Mouse (Mus musculus) gastrocnemius, postnatal 4 days (tissue): ENCODE data around the gene Evi2a. TPM values are rescaled to one million over a fixed set of nuclear protein-coding genes. Genes with fewer than 3 reads are reported as not detected.

Experiments
- DNase-seq, 2 experiments: peaks; one replicate each; pipeline ENCODE4 v3.0.0; 2021 to 2022; ENCODE audit warnings: low spot score in 2 of 2, mixed read lengths in 2 of 2
- total RNA-seq, 2 experiments: library from RNA; stranded (reverse); gene quantifications; 2 replicates each; pipeline ENCODE4 v1.2.3; 2021

Gene Evi2a
- total RNA-seq, 2 experiments from 2014 or later = 4.7 to 6.0 TPM

GRCm38 (mm10) chr11:79527015-79527738 lies 3.2 kb downstream of the Evi2a start:
- no peak for DNase-seq

DNA sequence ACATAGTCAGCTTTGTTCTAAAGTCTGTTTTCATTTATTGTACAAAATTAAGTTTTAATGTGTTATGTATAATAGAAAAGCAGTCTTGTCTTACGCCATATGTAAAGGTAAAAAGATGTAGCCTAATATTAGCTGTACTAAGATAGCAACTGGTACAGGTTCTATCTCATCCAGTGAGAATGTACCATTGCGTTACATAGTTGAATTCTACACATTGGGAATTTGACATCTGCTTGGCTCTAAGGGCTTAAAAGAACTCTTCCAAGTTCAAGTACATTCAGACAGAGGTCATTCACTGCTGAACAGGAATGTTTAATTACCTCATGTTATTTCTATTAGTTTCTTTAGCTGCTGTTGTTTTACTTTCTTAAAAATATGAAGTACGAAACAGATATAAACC lies 3.9 kb downstream of the Evi2a start:
- no peak for DNase-seq

DNA sequence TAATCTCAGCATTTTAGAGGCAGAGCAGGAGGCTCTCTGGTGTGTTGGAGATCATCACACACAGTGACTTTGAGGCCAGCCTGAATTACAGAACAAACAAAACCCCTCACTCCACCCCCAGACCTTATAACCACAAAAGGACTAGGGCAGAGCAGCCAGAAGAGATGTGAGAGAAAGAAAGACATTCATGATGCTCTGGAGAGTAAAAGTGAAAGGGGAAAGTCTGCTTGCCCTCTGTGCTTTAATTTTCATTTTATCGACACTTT lies 6.2 kb downstream of the Evi2a start:
- DNase-seq = no peak

DNA sequence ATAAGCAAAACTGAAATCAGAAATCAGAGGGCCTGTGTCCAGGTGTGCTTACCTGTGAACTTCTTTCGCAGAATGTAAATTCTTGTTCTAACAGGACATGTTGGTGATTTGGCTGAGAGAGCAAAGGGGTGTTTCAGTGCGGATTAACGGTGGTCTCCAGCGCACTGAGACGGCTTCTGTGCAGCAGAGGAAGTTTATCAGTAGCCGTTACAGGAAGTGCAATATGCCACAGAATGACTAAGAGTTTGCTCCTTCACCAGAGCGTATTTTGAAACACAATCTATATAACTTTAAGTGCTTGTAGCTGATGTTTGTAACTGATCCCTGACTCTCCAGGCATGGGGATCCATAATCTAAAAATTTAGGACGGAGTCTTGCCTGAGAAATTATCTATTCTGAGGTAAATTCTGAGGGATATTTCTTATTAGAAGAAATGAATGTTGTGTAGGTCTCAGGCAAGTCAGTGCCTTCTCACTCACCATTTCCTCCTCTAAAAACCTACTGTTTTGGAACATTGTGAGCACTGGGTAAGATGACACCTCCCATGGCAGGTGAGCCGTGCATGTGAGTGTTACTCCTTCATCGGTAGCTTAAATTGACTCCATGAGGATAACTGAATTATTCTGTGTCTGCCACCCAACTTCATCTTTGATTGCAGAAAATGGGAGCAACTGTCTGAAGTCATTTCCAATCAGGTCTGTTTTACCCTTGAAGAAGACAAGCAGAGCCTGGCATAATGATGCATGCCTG lies 6.7 kb downstream of the Evi2a start, which contains the start of gene Evi2b:
Gene Evi2b, minus strand, starts transcription at position 203 of the 750 bp plus-strand sequence.
- no peak for DNase-seq

GRCm38 (mm10) chr11:79522944-79523343 lies 7.5 kb downstream of the Evi2a start:
- DNase-seq = no peak

DNA sequence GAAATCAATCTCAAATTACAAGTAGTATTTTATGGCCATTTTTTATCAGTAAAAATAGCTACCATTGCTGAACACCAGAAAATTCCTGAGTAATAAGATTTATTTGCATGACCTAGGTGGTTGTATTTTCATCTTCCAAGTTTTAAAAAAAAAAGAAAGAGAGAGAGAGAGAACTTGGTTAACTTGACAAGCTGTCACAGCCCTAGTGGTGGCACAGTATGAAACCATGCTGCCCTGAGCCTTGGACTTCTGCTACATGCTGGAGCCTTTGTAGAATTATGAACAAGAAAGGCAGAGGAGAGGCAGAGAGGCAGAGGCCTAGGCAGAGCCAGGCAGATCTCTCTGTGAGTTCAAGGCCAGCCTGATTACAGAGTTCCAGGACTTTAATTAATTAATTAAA lies 8.5 kb downstream of the Evi2a start:
- DNase-seq = no peak

- no peak for DNase-seq
Observed at GRCm38 (mm10) chr11:79520772-79521171, 9.6 kb downstream of the Evi2a start.

- DNase-seq = no peak
Observed at GRCm38 (mm10) chr11:79519878-79520291, 10.5 kb downstream of the Evi2a start.

GRCm38 (mm10) chr11:79519299-79519698 lies 11.1 kb downstream of the Evi2a start:
- no peak for DNase-seq

DNA sequence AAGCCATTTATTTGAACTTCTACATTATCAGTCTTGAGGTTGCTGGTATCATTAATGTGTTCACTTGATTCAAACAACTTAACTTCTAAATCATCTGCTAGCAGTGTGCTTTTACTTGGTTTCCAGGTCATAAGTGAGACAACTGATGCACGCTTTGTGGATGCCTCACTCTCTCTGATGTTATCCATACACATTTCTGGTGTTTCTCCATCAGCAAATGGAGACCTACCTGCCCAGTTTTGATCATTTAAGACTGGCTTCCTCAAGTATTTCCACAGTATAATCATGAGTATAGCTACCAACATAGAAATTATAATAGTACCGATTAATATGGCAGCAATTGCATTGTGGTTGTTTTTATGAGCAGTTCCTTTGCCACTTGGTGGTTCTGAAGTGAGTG lies 14.6 kb downstream of the Evi2a start:
- no peak for DNase-seq

DNA sequence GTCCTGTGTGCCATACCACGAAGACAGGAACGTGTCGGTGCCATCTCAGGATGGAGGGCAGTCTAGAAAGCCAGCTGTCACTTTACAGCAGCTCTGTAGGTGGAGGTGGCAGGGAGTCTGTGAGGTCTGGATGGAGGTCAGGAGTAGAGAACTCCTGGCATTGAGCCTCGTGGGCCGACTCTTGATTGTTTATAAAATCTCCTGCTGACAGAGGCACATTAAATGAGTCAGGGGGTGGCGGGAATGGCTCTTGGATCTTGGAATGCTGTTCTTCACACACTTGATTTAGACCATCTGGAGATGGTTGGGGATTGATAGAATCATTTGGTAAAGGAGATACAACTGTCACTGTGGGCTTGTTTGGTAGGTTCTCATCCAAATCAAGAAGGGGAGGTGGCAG lies 15.1 kb downstream of the Evi2a start:
- DNase-seq = no peak

DNA sequence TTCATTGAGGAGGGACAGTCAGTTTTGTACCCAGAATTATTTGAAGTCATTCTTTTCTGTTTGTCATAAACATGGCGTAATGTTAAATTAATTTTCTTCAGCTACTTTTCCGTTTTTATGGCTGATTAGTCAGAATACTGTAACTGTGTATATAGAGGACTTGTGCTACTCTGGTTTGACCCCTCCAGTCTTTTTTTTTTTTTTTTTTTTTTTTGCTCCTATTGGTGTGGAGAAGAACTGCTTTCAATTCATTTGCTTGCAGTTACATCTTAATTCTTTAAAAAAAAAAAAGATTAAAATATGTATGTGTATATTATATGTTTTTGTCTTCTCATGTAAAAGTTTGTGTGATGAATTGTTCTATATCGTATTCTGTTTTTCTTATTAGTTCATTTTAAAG lies 18.4 kb downstream of the Evi2a start:
- no peak for DNase-seq

GRCm38 (mm10) chr11:79504506-79504905 lies 25.9 kb downstream of the Evi2a start:
- DNase-seq = no peak

- no peak for DNase-seq
Observed at GRCm38 (mm10) chr11:79503845-79504244, 26.6 kb downstream of the Evi2a start, which contains the start of gene Omg. Gene Omg (minus strand): TSS chr11:79504084.

- no peak for DNase-seq
Observed at GRCm38 (mm10) chr11:79502917-79503316, 27.5 kb downstream of the Evi2a start.

DNA sequence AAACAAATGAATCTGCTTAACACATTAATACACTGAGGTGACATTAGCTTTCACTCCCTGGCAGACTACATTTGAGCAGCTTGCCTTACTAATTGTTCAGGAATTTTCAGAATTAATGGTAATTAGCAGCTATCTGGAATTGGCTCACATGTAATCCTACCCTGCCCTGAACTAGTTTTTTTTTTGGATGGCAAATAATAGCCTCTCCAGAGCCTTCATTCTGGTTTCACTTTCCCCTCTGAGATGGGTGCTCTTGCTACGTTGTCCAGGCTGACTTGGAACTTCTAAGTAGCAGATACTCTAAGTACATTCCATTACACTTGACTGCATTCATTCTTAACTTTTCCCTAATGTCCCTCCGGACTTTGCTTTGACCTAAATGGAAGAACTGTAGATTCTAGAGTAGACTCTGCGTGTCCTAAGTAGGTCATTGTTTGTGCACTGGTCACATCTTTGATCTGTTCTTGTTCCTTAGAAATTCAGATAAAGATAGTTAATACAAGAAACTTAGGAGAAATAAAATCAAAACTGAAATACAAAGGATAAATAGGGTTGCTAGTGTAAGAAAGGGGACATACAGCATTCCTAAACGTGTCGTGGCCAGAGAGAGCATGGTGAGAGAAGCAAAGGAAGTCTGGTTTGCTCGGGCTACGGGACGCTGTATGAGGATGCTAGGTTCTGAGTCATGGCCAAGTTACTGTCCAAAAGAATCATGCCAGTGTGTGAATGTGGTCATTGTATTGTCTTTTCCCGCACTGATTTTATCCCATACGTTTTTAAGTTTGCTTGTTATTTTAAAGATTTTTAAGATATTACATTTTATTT lies 35.2 kb downstream of the Evi2a start:
- no peak for DNase-seq

DNA sequence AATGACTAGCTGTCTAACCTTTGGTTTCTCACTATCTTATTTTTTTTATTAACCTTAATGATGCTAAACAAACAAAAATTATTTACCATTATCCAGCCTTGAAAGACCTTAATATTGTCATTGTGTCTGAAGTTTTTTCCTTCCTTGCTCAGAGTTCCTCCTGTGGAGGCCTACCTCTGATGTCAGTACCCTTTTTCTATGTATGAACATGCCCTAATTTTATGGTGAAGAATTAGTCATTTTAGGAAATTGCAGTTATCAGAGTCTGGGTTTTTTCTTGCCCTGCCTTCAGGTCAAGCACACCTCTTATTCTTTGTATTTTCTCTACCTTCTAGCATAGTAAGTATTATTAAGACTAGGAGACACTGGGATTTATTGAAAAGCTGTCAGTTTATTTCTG lies 45.7 kb downstream of the Evi2a start:
- no peak for DNase-seq

DNA sequence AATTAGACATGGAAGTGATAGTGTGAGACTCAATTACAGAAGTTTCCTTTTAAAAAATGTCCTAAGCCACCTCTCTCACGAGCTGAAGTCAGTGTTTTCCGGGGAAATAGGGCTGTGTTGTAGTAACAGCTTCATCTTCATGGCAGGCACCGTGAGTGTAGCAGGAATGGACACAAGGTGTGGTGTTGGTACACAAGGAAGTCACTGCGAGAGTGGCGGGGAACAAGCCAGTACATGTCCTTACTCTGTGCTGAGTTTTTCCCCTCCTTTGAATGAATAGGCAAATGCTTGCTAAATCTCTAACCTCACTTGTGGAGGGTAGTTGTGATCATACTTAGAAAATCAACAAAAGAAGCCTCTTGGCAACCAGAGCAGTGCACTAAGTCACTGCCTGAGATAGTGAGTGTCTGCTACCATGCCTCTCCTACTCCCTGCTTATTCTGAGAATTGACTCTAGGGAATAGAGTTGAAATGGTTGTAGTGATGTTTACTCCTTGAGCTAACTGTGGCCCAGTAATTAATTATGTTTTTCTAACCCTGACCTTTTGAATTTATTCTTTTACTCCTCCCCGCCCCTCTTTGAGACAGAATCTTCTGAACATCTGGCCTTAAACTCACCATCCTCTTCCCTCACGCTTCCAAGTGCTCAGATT lies 46.4 kb downstream of the Evi2a start:
- DNase-seq = no peak

DNA sequence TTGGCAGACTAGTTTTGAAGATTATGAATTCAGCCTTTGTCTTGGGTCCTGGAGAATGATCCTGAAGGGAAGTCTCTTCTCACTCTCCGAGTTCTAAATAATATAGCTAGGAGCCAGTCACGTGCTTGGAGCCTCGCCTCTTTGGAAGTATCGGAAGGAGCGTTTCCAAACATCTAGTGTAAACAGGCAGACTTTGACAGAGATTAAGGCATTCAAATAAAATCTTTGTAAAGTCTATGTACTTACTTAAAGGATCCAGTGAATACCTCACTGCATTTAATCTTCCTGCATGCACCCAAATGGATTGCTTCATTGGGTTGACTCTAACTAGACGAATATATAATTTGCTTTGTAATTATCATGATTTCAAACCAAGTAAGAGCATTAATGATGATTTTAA lies 47.0 kb downstream of the Evi2a start:
- no peak for DNase-seq
